Mouse (Mus musculus) liver, embryonic 11.5 days (tissue): ENCODE measurements around the gene Csnk1e. TPM values are rescaled to one million over a fixed set of nuclear protein-coding genes. Genes with fewer than 3 reads are reported as not detected.
A peak's percentile ranks its signal among the peaks of the same experiment; 100 is the strongest.

ENCODE experiments used
- ATAC-seq: fragments of 200-750 bp; cut with Nextera tagmentation; replicated peaks from 2 replicates; pipeline ENCODE4 v1.8.0; 2017; ENCODE audit warnings: moderate number of reproducible peaks, mild to moderate bottlenecking, moderate TSS enrichment, moderate library complexity; ENCODE audit not compliant: low FRiP score
- DNase-seq: peaks from one replicate; pipeline ENCODE4 v3.0.0-alpha.2; 2017; ENCODE audit warnings: low spot score
- H3K27ac ChIP-seq: fragments of 300-500 bp; sonication (generic); 2 replicates; pipeline ENCODE4 v1.5.1; 2014; ENCODE audit warnings: mild to moderate bottlenecking, low read depth, low read length, control low read depth
- H3K27me3 ChIP-seq: fragments of 300-500 bp; sonication (generic); replicated peaks from 2 replicates; pipeline ENCODE4 v1.6.1; 2014; ENCODE audit warnings: low read length, mixed read lengths; ENCODE audit not compliant: control insufficient read depth, insufficient read depth
- H3K36me3 ChIP-seq: fragments of 300-500 bp; sonication (generic); 2 replicates; pipeline ENCODE4 v1.6.1; 2014; ENCODE audit warnings: mild to moderate bottlenecking, low read length, moderate library complexity, mixed read lengths; ENCODE audit not compliant: control insufficient read depth, insufficient read depth
- H3K4me1 ChIP-seq: fragments of 300-500 bp; sonication (generic); replicated peaks from 2 replicates; pipeline ENCODE4 v1.6.1; 2014; ENCODE audit warnings: low read length, mixed read lengths; ENCODE audit not compliant: control insufficient read depth, insufficient read depth
- H3K4me2 ChIP-seq: fragments of 300-500 bp; sonication (generic); 2 replicates; pipeline ENCODE4 v1.6.1; 2014; ENCODE audit warnings: mild to moderate bottlenecking, control low read depth, moderate library complexity
- H3K4me3 ChIP-seq: fragments of 300-500 bp; sonication (generic); 2 replicates; pipeline ENCODE4 v1.5.1; 2014; ENCODE audit warnings: low read depth, low read length, control low read depth
- H3K9ac ChIP-seq: fragments of 300-500 bp; sonication (generic); 2 replicates; pipeline ENCODE4 v1.6.1; 2014; ENCODE audit warnings: low read depth, low read length, control low read depth
- H3K9me3 ChIP-seq: fragments of 300-500 bp; sonication (generic); 2 replicates; pipeline ENCODE4 v1.6.1; 2016; ENCODE audit warnings: low read length, inconsistent platforms, mixed read lengths; ENCODE audit not compliant: control insufficient read depth
- WGBS: fragments of 180-500 bp; shearing (Covaris S2); extraction: QIAGEN DNeasy Blood & Tissue Kit; methylation state at CpG from one replicate; pipeline ENCODE4 v1.1.7; 2014; 5-methylcytosine and 5-hydroxymethylcytosine counted together
- polyA plus RNA-seq: library from polyadenylated mRNA; unstranded; fragments of >200 nt; fragmentation: Nextera tagmentation; extraction: Ambion mirVana; gene quantifications from 2 replicates; pipeline ENCODE4 v1.2.1, GENCODE M21; 2014

Gene Csnk1e
- polyA plus RNA-seq, 1 experiment from 2014 or later, result 42.5 TPM

- peaks cover 44% of the 10 kb centered on the region for H3K4me1 ChIP-seq
- H3K9me3 ChIP-seq, result no peaks in the 10 kb centered on the region
- no peak overlapping the region for H3K9ac ChIP-seq
Observed at GRCm38 (mm10) chr15:79400975-79401365, 54.4 kb downstream of the Csnk1e start.

DNA sequence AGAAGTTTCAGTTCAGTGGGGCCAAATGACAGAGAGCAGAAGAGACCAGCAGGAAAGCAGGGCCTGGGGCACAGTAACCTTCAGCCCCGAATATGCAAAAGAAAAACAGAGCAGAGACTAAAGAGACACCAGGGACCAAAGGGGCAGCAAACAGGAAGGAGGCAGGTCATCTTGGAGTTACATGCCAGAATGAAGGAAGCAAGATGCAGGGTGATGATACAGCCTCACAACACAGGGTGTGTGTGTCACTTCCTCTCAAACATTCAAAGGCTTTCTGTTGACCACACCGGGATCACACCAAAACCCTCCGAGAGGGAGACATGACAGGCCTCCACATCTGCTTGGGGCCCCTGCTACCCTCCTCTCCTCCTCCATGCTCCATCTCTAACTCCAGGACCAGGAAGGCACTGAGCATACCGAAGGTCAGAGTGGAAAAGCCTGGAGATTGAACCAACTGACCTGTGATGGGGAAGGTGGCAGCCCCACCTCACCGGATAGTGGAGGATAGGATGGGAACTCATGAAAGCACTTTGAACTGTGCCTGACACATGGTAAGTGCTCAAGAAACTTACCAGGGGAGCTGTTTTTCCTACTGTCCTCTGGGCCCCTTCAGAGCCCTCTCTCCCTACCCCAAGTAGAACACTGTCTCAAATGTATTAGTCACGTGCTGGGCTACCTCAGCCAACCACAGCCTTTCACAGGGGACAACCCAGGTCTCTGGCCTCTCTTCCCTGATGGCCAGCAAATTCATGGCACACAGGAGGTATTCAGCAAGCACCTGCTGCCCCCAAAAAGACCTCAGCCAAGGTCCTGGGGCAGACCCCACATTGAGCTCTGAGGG lies 55.0 kb downstream of the Csnk1e start:
- no peaks in the 10 kb centered on the region for H3K27me3 ChIP-seq
- 0 out of 2 replicates have a peak overlapping the region, but pooled peaks have one; percentile 5 for H3K27ac ChIP-seq
- H3K4me3 ChIP-seq, result no peak overlapping the region
- no peak overlapping the region for H3K9ac ChIP-seq
- ATAC-seq (no peak), DNase-seq (no peak)
- no peak overlapping the region for H3K4me2 ChIP-seq
- WGBS, result 42% methylated on average over 6 of the region's 6 CpGs
- peaks cover 50% of the 10 kb centered on the region for H3K4me1 ChIP-seq
- H3K36me3 ChIP-seq, result no peaks in the 10 kb centered on the region
- no peaks in the 10 kb centered on the region for H3K9me3 ChIP-seq

More at GRCm38 (mm10) chr15:79400975-79401365, 54.4 kb downstream of the Csnk1e start:
- Histone ChIP-seq H3K4me2 (no peak overlapping the region), H3K27ac (no peak overlapping the region), H3K4me3 (no peak overlapping the region), H3K36me3 (no peaks in the 10 kb centered on the region), H3K27me3 (no peaks in the 10 kb centered on the region)
- ATAC-seq, result no peak
- WGBS, result 72% methylated on average over 7 of the region's 7 CpGs
- no peak for DNase-seq

GRCm38 (mm10) chr15:79399231-79400052 lies 55.9 kb downstream of the Csnk1e start:
- Histone ChIP-seq H3K36me3 (no peaks in the 10 kb centered on the region), H3K4me3 (no peak overlapping the region), H3K4me1 (peaks cover 53% of the 10 kb centered on the region), H3K9ac (no peak overlapping the region), H3K4me2 (no peak overlapping the region), H3K9me3 (no peaks in the 10 kb centered on the region), H3K27ac (no peak overlapping the region), H3K27me3 (no peaks in the 10 kb centered on the region)
- WGBS, result 86% methylated on average over 14 of the region's 14 CpGs
- ATAC-seq, result no peak
- no peak for DNase-seq

- H3K9me3 ChIP-seq, result no peaks in the 10 kb centered on the region
- no peak overlapping the region; the same call in 1 of the 2 replicates for H3K9ac ChIP-seq
- no peak overlapping the region for H3K4me3 ChIP-seq
- peak overlapping the region; percentile 47 for H3K4me2 ChIP-seq
- no peaks in the 10 kb centered on the region for H3K27me3 ChIP-seq
- ATAC-seq (peak; percentile 66), DNase-seq (no peak)
- 46% methylated on average over 11 of the region's 11 CpGs for WGBS
- H3K36me3 ChIP-seq, result no peaks in the 10 kb centered on the region
- peaks cover 51% of the 10 kb centered on the region for H3K4me1 ChIP-seq
- no peak overlapping the region for H3K27ac ChIP-seq
Observed at GRCm38 (mm10) chr15:79396736-79397135, 58.6 kb downstream of the Csnk1e start.

GRCm38 (mm10) chr15:79395281-79395680 lies 60.1 kb downstream of the Csnk1e start:
- ATAC-seq (no peak), DNase-seq (no peak)
- no peak overlapping the region for H3K9ac ChIP-seq
- no peak overlapping the region; the same call in 1 of the 2 replicates for H3K27ac ChIP-seq
- no peaks in the 10 kb centered on the region for H3K9me3 ChIP-seq
- H3K36me3 ChIP-seq, result no peaks in the 10 kb centered on the region
- no peak overlapping the region for H3K4me2 ChIP-seq
- WGBS, result 72% methylated on average over 6 of the region's 6 CpGs
- H3K27me3 ChIP-seq, result no peaks in the 10 kb centered on the region
- peaks cover 50% of the 10 kb centered on the region for H3K4me1 ChIP-seq
- H3K4me3 ChIP-seq, result no peak overlapping the region

DNA sequence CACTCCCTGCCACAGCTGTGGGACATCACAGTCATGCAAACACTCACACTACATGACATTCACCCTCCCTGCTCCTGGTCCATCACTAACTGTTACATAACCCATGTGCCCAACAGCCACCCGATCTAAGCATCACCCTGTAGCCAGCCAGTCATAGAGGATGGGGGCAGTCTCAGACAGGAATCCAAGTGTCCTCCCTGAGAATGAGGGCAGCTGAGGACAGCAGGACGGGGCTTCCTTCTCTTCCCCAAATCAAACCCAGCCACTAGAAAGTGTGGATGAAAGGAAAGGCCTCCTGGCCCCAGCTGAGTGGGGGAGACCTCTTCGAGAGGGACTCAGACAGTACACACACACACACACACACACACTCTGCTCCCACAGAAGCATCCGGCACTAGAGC lies 60.5 kb downstream of the Csnk1e start:
- DNase-seq (no peak), ATAC-seq (no peak)
- WGBS, result 83% methylated on average over 4 of the region's 4 CpGs
- Histone ChIP-seq H3K4me2 (no peak overlapping the region), H3K9ac (no peak overlapping the region), H3K36me3 (no peaks in the 10 kb centered on the region), H3K27ac (no peak overlapping the region; the same call in 1 of the 2 replicates), H3K4me3 (no peak overlapping the region), H3K27me3 (no peaks in the 10 kb centered on the region), H3K4me1 (peaks cover 47% of the 10 kb centered on the region), H3K9me3 (no peaks in the 10 kb centered on the region)

GRCm38 (mm10) chr15:79393101-79393500 lies 62.3 kb downstream of the Csnk1e start:
- Histone ChIP-seq H3K36me3 (no peaks in the 10 kb centered on the region), H3K27ac (0 out of 2 replicates have a peak overlapping the region, but pooled peaks have one; percentile 13), H3K9ac (no peak overlapping the region), H3K9me3 (no peaks in the 10 kb centered on the region), H3K4me3 (no peak overlapping the region), H3K4me1 (peaks cover 45% of the 10 kb centered on the region), H3K4me2 (no peak overlapping the region), H3K27me3 (no peaks in the 10 kb centered on the region)
- WGBS, result 82% methylated on average over 6 of the region's 6 CpGs
- ATAC-seq, result no peak
- DNase-seq, result no peak

GRCm38 (mm10) chr15:79392527-79392926 lies 62.8 kb downstream of the Csnk1e start:
- Histone ChIP-seq H3K27ac (0 out of 2 replicates have a peak overlapping the region, but pooled peaks have one; percentile 21), H3K4me2 (no peak overlapping the region), H3K27me3 (no peaks in the 10 kb centered on the region), H3K36me3 (no peaks in the 10 kb centered on the region), H3K9ac (no peak overlapping the region), H3K4me3 (no peak overlapping the region), H3K4me1 (peaks cover 50% of the 10 kb centered on the region), H3K9me3 (no peaks in the 10 kb centered on the region)
- WGBS, result 71% methylated on average over 5 of the region's 5 CpGs
- ATAC-seq (no peak), DNase-seq (no peak)
